ENCODE assay signal across 8 mouse cellular contexts in the genomic region with DNA sequence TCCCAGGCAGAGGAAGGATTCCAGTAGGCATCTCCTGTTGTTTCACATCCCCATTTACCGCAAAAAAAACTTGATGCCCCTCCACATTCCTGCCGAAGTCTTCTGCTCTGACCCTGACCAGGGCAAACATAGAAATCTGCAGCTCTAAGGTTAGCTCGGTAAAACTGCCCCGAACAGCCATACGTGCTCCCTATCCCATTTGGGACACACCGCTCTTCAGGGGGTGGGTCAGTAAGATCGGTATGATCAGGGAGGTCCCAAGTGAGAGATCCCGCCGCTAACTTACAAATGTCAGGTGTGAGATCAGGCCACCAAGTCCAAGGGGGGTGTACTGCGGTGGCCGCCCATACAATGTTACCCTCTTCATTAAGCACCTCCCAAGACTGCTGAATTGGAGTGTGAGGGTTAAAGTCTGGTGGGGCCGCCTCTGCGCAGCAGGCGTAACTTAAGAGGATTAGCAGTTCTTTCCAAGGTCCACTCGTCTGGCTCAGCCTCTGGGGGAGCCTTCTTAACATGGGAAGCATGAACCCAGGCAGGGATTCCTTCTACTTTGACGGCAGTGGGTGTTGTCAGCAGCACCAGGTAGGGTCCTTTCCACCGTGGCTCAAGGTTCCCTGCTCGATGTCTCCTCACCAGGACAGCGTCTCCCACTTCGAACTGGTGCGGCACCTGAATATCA.
DNase-seq lines count a peak whose midpoint lies in the region; ATAC-seq and TF ChIP-seq lines count a peak whose summit lies in the region.
"Not testable (repeated sequence)": the region's sequence is repeated elsewhere in the genome, so short reads cannot be mapped to it uniquely, and the experiment has no call there.

No protein-coding gene starts in this region.

- H3K27me3 ChIP-seq in forebrain, embryonic 10.5 days (ENCODE audit: poor library complexity, severe bottlenecking): peaks cover 56% of the 10 kb centered on the region
- H3K27me3 ChIP-seq in hindbrain, embryonic 10.5 days (ENCODE audit: insufficient read depth, poor library complexity, severe bottlenecking): peaks cover 35% of the 10 kb centered on the region
- H3K27me3 ChIP-seq in intestine, postnatal 0 days (replicated peaks; ENCODE audit: control insufficient read depth, insufficient read depth, low read length); limb, embryonic 15.5 days: not testable (repeated sequence)

- H3K4me2 ChIP-seq in intestine, postnatal 0 days (replicated peaks; ENCODE audit: low read depth); limb, embryonic 15.5 days: not testable (repeated sequence)

- not testable (repeated sequence) for H3K9ac ChIP-seq in intestine, postnatal 0 days (ENCODE audit: low read depth, low read length); limb, embryonic 15.5 days

- not testable (repeated sequence) for H3K4me3 ChIP-seq in forebrain, embryonic 10.5 days; hindbrain, embryonic 10.5 days; intestine, postnatal 0 days (ENCODE audit: low read depth, low read length); limb, embryonic 15.5 days

- not testable (repeated sequence) for TF ChIP-seq CTCF in intestine, postnatal 0 days (IDR thresholded peaks at IDR 0.05; ENCODE audit: low read depth)

- H3K4me1 ChIP-seq in forebrain, embryonic 10.5 days; hindbrain, embryonic 10.5 days (replicated peaks); intestine, postnatal 0 days (replicated peaks; ENCODE audit: control insufficient read depth, insufficient read depth, low read length); limb, embryonic 15.5 days: not testable (repeated sequence)

- peak; percentile 16 for DNase-seq in ZHBTc4 (ENCODE audit: low read depth, low spot score)
- DNase-seq in forebrain, embryonic 10.5 days (ENCODE audit: extremely low spot score, low spot score): peak; percentile 20
- peak; percentile 20 for DNase-seq in hindbrain, embryonic 10.5 days (ENCODE audit: low spot score)
- peak; percentile 1 for DNase-seq in lung, postnatal 10 days
- DNase-seq in skeletal muscle tissue, adult 2 months (ENCODE audit: low read depth, low spot score): peak; percentile 5
- DNase-seq in urinary bladder, postnatal 14 days (ENCODE audit: low spot score): peak; percentile 3

- H3K36me3 ChIP-seq in forebrain, embryonic 10.5 days (replicated peaks): peaks cover 54% of the 10 kb centered on the region
- H3K36me3 ChIP-seq in hindbrain, embryonic 10.5 days: peaks cover 54% of the 10 kb centered on the region
- H3K36me3 ChIP-seq in intestine, postnatal 0 days (ENCODE audit: control insufficient read depth, insufficient read depth): not testable (repeated sequence)
- peaks cover 21% of the 10 kb centered on the region for H3K36me3 ChIP-seq in limb, embryonic 15.5 days

- 0 out of 2 replicates have a peak, but pooled peaks have one; percentile 9 for ATAC-seq in intestine, postnatal 0 days
- peak; percentile 17; the same call in 1 of the 2 replicates for ATAC-seq in limb, embryonic 15.5 days (ENCODE audit: insufficient number of reproducible peaks, low FRiP score, low TSS enrichment, low read depth)

- WGBS in forebrain, embryonic 10.5 days: 65% methylated on average over 21 of the region's 21 CpGs
- WGBS in hindbrain, embryonic 10.5 days: 68% methylated on average over 21 of the region's 21 CpGs
- WGBS in intestine, postnatal 0 days: 71% methylated on average over 21 of the region's 21 CpGs
- WGBS in limb, embryonic 15.5 days: 71% methylated on average over 21 of the region's 21 CpGs

- H3K9me3 ChIP-seq in forebrain, embryonic 10.5 days: peaks cover 87% of the 10 kb centered on the region
- H3K9me3 ChIP-seq in hindbrain, embryonic 10.5 days: peaks cover 84% of the 10 kb centered on the region
- peaks cover 70% of the 10 kb centered on the region for H3K9me3 ChIP-seq in intestine, postnatal 0 days (ENCODE audit: control insufficient read depth)
- peaks cover 68% of the 10 kb centered on the region for H3K9me3 ChIP-seq in limb, embryonic 15.5 days

- not testable (repeated sequence) for H3K27ac ChIP-seq in forebrain, embryonic 10.5 days; hindbrain, embryonic 10.5 days; intestine, postnatal 0 days (ENCODE audit: low read depth, low read length); limb, embryonic 15.5 days
